Comparison of ENCODE assay signal across 18 mouse cellular contexts in genomic region chr17:70986831-70987660, GRCm38 (mm10). TPM values are rescaled to one million over a fixed set of nuclear protein-coding genes. Genes with fewer than 3 reads are reported as not detected.
DNase-seq lines count a peak whose midpoint lies in the region; TF ChIP-seq lines count a peak whose summit lies in the region.
"Had no signal": no experiment of that assay in that cellular context is flagged by ENCODE, and none has a peak within 500 bp of the region (broad histone marks: within the 10 kb centered on the region; RNA-seq: fewer than 3 reads in every experiment).

No protein-coding gene starts in this region.

- H3K36me3 ChIP-seq in spleen, adult 2 months (ENCODE audit: control insufficient read depth, insufficient read depth, low read length): peaks cover 8% of the 10 kb centered on the region
- peaks cover 9% of the 10 kb centered on the region; the same call in 1 of the 2 replicates for H3K36me3 ChIP-seq in macrophage (ENCODE audit: inconsistent target)

- WGBS in spleen, adult 2 months: 51% methylated on average over 15 of the region's 15 CpGs
- WGBS in macrophage (ENCODE audit: missing documents): 51% methylated on average over 14 of the region's 15 CpGs

- H3K4me1 ChIP-seq in spleen, adult 2 months (ENCODE audit: control insufficient read depth, insufficient read depth, insufficient read length): peaks cover 28% of the 10 kb centered on the region
- H3K4me1 ChIP-seq in brown adipose tissue, adult 24 weeks (ENCODE audit: control insufficient read depth, insufficient read depth, insufficient read length, low read length): peaks cover 24% of the 10 kb centered on the region

- H3K4me3 ChIP-seq in spleen, adult 2 months (ENCODE audit: extremely low read depth, insufficient read depth, insufficient read length): no peak overlapping the region
- peak overlapping the region; percentile 19; the same call in 1 of the 2 replicates for H3K4me3 ChIP-seq in brown adipose tissue, adult 24 weeks (ENCODE audit: insufficient read depth, low read depth, low read length)
- no peak overlapping the region for H3K4me3 ChIP-seq in macrophage (ENCODE audit: inconsistent target)
- H3K4me3 ChIP-seq: erythroblast, embryonic 14.5 days; heart, adult 2 months; layer of hippocampus, adult 2 months; midbrain, embryonic 13.5 days; neural tube, embryonic 13.5 days had no signal

- peak overlapping the region; percentile 37; the same call in 1 of the 2 replicates for H3K27ac ChIP-seq in spleen, adult 2 months (ENCODE audit: insufficient read depth, low read length)
- 0 out of 2 replicates have a peak overlapping the region, but pooled peaks have one; percentile 26 for H3K27ac ChIP-seq in brown adipose tissue, adult 24 weeks (replicated peaks; ENCODE audit: low read depth, low read length)
- H3K27ac ChIP-seq in macrophage: peak overlapping the region; percentile 10; the same call in 1 of the 2 replicates
- H3K27ac ChIP-seq: heart, adult 2 months; hindbrain, postnatal 0 days; layer of hippocampus, adult 2 months; midbrain, embryonic 13.5 days; neural tube, embryonic 13.5 days had no signal

- TF ChIP-seq CTCF in spleen, adult 2 months (IDR thresholded peaks at IDR 0.05; ENCODE audit: extremely low read depth, insufficient read depth, insufficient read length, insufficient replicate concordance): no peak

- no peaks in the 10 kb centered on the region for H3K27me3 ChIP-seq in spleen, adult 2 months (ENCODE audit: control insufficient read depth, insufficient read depth, low read length)
- H3K27me3 ChIP-seq: midbrain, embryonic 13.5 days; neural tube, embryonic 13.5 days had no signal

- no peak for TF ChIP-seq POLR2A in spleen, adult 2 months (IDR thresholded peaks at IDR 0.05; ENCODE audit: low read depth, low read length)

- peaks cover 93% of the 10 kb centered on the region for H3K79me2 ChIP-seq in macrophage (ENCODE audit: inconsistent target)

- DNase-seq in spleen, adult 2 months (ENCODE audit: low read depth in 1 of 2, low spot score in 2 of 2): no peak
- no peak for DNase-seq in spleen, adult 18-20 months
- DNase-seq in heart, postnatal 4 days: no peak
- DNase-seq in retina, postnatal 1 day: no peak
- DNase-seq in thymus, adult 18-20 months: no peak
- DNase-seq: adrenal gland, adult 8-10 months; cerebellum, adult 9-11 months; heart, adult 2 months; heart, postnatal 10 days; liver; lung, postnatal 14 days had no signal

RNA-seq across cellular contexts. Expression of gene Myom1, which starts 15.4 kb away (rescaled TPM):
- 1.5 and 3.0 TPM in 2 replicates for polyA plus RNA-seq in spleen, adult 2 months (2012; rRNA removed)
- polyA plus RNA-seq in brown adipose tissue, adult 24 weeks (2012; ENCODE audit: insufficient read depth, insufficient read length, missing spikeins): 10.1 and 21.6 TPM in 2 replicates
- total RNA-seq in macrophage (2018; cell fraction: chromatin; rRNA removed): 1 to 10 TPM in 21 of 26 experiments, under 1 TPM in 5; 0.43 to 4.0 (median 1.9) TPM
- 1 to 10 TPM in 10 of 26 experiments, under 1 TPM in 16; 0.03 to 2.0 (median 0.59) TPM for total RNA-seq in macrophage (2018; cell fraction: cytosol; rRNA removed)
- 1 to 10 TPM in 17 of 26 experiments, under 1 TPM in 9; 0.29 to 5.4 (median 1.4) TPM for total RNA-seq in macrophage (2018; cell fraction: nucleus; rRNA removed)
- 0.82 to 2.0 TPM (median 1.5 TPM) in 3 replicates for polyA plus RNA-seq in macrophage (2018)
- total RNA-seq in heart, postnatal 4 days (2021): 100 to 1,000 TPM; 944 to 986 TPM
- polyA plus RNA-seq: erythroblast, embryonic 14.5 days had no signal

RNA-seq across cellular contexts. Expression of gene Myl12a, which starts 15.6 kb away (rescaled TPM):
- polyA plus RNA-seq in spleen, adult 2 months (2012; rRNA removed): 53.0 and 64.9 TPM in 2 replicates
- 287 and 322 TPM in 2 replicates for polyA plus RNA-seq in brown adipose tissue, adult 24 weeks (2012; ENCODE audit: insufficient read depth, insufficient read length, missing spikeins)
- 100 to 1,000 TPM in 3 of 26 experiments, 10 to 100 TPM in 23; 24.7 to 135 (median 64.5) TPM for total RNA-seq in macrophage (2018; cell fraction: chromatin; rRNA removed)
- 100 to 1,000 TPM; 181 to 361 (median 240) TPM for total RNA-seq in macrophage (2018; cell fraction: cytosol; rRNA removed)
- 100 to 1,000 TPM in 13 of 26 experiments, 10 to 100 TPM in 13; 38.7 to 179 (median 98.3) TPM for total RNA-seq in macrophage (2018; cell fraction: nucleus; rRNA removed)
- 198 to 502 TPM (median 243 TPM) in 3 replicates for polyA plus RNA-seq in macrophage (2018)
- total RNA-seq in heart, postnatal 4 days (2021): 100 to 1,000 TPM; 733 to 785 TPM
